ENCODE assay signal across 22 mouse cellular contexts in the genomic region with DNA sequence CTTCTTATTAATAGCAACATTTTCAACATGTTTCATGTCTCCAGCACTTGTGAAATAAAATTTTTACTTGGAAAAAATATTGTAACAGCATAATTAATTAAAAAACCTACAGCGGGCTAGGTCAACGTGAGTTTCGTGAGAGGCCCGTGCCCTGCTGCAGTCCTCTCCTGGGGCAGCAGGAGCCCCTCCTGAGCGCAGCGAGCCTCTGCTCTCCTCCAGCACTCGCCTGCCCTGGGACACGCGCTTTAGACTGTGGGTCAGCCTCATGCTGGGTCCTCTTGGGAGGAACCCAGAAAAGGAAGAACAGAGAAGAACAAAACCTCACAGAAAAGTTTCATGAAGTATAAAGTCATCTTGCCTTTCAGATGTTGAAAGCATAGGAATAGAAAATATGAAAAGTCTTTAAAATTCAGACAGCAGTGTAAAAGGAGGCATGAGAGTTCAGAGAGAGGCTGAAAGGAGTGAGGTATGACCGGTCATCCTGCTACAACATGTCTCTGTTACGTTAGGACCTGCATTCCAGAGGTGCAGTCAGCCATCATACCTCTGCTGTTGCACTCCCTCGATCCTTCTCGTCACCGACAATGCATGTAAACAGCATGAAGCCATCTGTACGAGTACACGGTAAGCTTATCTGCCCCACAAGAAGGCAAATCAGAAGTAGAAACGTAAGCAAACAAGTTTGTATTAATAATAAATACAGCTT.
A peak's percentile ranks its signal among the peaks of the same experiment; 100 is the strongest.
DNase-seq lines count a peak whose midpoint lies in the region; ATAC-seq lines count a peak whose summit lies in the region.
"Had no signal": no experiment of that assay in that cellular context is flagged by ENCODE, and none has a peak within 500 bp of the region (broad histone marks: within the 10 kb centered on the region; RNA-seq: fewer than 3 reads in every experiment).

No protein-coding gene starts in this region.

- no peak overlapping the region for H3K9ac ChIP-seq in kidney, embryonic 14.5 days (ENCODE audit: low read depth, low read length)
- H3K9ac ChIP-seq: embryonic facial prominence, embryonic 12.5 days; forebrain, embryonic 15.5 days; heart, embryonic 15.5 days; hindbrain, embryonic 14.5 days had no signal

- DNase-seq in kidney, adult 9 months: no peak
- DNase-seq in kidney, postnatal 10 days: peak; percentile 38
- DNase-seq in embryo, embryonic 9.5 days (ENCODE audit: extremely low spot score): no peak
- no peak for DNase-seq in adrenal gland, postnatal 4 days (ENCODE audit: low spot score in 2 of 2)
- DNase-seq: adrenal gland, adult 8-10 months; adrenal gland, postnatal 36 days; cerebellum, adult 11 months; cerebellum, adult 8-10 months; cerebellum, postnatal 14 days; embryo, embryonic 11 days; gastrocnemius, postnatal 10 days; heart, adult 2 months; heart, postnatal 14 days had no signal

- H3K4me3 ChIP-seq in kidney, embryonic 14.5 days (ENCODE audit: low read length): no peak overlapping the region
- H3K4me3 ChIP-seq in megakaryocyte, embryonic 14.5 days (replicated peaks): peak overlapping the region; percentile 38
- H3K4me3 ChIP-seq: embryonic facial prominence, embryonic 12.5 days; forebrain, embryonic 15.5 days; heart, adult 2 months; heart, embryonic 15.5 days; hindbrain, embryonic 10.5 days had no signal

- no peaks in the 10 kb centered on the region for H3K9me3 ChIP-seq in kidney, embryonic 14.5 days (ENCODE audit: control insufficient read depth, low read length)
- no peaks in the 10 kb centered on the region for H3K9me3 ChIP-seq in megakaryocyte, embryonic 14.5 days
- H3K9me3 ChIP-seq: embryonic facial prominence, embryonic 12.5 days; forebrain, embryonic 15.5 days; heart, embryonic 15.5 days; hindbrain, embryonic 10.5 days had no signal

- 55% methylated on average over 17 of the region's 17 CpGs for WGBS in kidney, embryonic 14.5 days

- ATAC-seq in kidney, embryonic 14.5 days (ENCODE audit: low FRiP score, low TSS enrichment): peak; percentile 84
- no peak for ATAC-seq in megakaryocyte, adult 5-6 weeks (ENCODE audit: poor library complexity, severe bottlenecking)
- ATAC-seq: forebrain, embryonic 15.5 days had no signal

- H3K36me3 ChIP-seq in kidney, embryonic 14.5 days (ENCODE audit: control insufficient read depth, insufficient read depth, low read length): peaks cover 60% of the 10 kb centered on the region
- peaks cover 80% of the 10 kb centered on the region for H3K36me3 ChIP-seq in megakaryocyte, embryonic 14.5 days (replicated peaks; ENCODE audit: low read length)

- peaks cover 9% of the 10 kb centered on the region; the same call in 1 of the 2 replicates for H3K4me1 ChIP-seq in kidney, embryonic 14.5 days (ENCODE audit: control insufficient read depth, insufficient read depth, low read length)
- H3K4me1 ChIP-seq in megakaryocyte, embryonic 14.5 days: peaks cover 14% of the 10 kb centered on the region
- H3K4me1 ChIP-seq: embryonic facial prominence, embryonic 12.5 days; hindbrain, embryonic 10.5 days had no signal

- H3K27me3 ChIP-seq in kidney, embryonic 14.5 days (ENCODE audit: control insufficient read depth, insufficient read depth, low read length): no peaks in the 10 kb centered on the region
- no peaks in the 10 kb centered on the region for H3K27me3 ChIP-seq in megakaryocyte, embryonic 14.5 days (replicated peaks)
- H3K27me3 ChIP-seq: embryonic facial prominence, embryonic 12.5 days; forebrain, embryonic 15.5 days; heart, embryonic 15.5 days had no signal

- H3K4me2 ChIP-seq in kidney, embryonic 14.5 days (replicated peaks; ENCODE audit: low read depth, low read length): no peak overlapping the region
- H3K4me2 ChIP-seq: embryonic facial prominence, embryonic 12.5 days; forebrain, embryonic 15.5 days; heart, embryonic 11.5 days; heart, embryonic 15.5 days; hindbrain, embryonic 14.5 days had no signal

- H3K27ac ChIP-seq in kidney, embryonic 14.5 days (ENCODE audit: low read depth, low read length): peak overlapping the region; percentile 65; the same call in 1 of the 2 replicates
- H3K27ac ChIP-seq: embryonic facial prominence, embryonic 12.5 days; forebrain, embryonic 15.5 days; heart, adult 2 months; heart, embryonic 15.5 days; hindbrain, embryonic 10.5 days; hindbrain, embryonic 14.5 days had no signal
